Mouse (Mus musculus) neural tube, embryonic 13.5 days (tissue): ENCODE measurements around the gene Mfn2. TPM values are rescaled to one million over a fixed set of nuclear protein-coding genes. Genes with fewer than 3 reads are reported as not detected.
"Not testable (repeated sequence)": the region's sequence is repeated elsewhere in the genome, so short reads cannot be mapped to it uniquely, and the experiment has no call there.

Experiments
- ATAC-seq: fragments of 200-750 bp; cut with Nextera tagmentation; 2 replicates; pipeline ENCODE4 v1.8.0; 2017; ENCODE audit warnings: low read depth, mild to moderate bottlenecking, moderate TSS enrichment, moderate library complexity
- H3K27ac ChIP-seq: fragments of 300-500 bp; sonication (generic); replicated peaks from 2 replicates; pipeline ENCODE4 v1.5.1; 2015; ENCODE audit warnings: moderate library complexity, mild to moderate bottlenecking, inconsistent platforms
- H3K27me3 ChIP-seq: fragments of 300-500 bp; sonication (generic); 2 replicates; pipeline ENCODE4 v1.6.1; 2015; ENCODE audit warnings: mild to moderate bottlenecking, inconsistent platforms
- H3K36me3 ChIP-seq: fragments of 300-500 bp; sonication (generic); 2 replicates; pipeline ENCODE4 v1.6.1; 2015; ENCODE audit warnings: mild to moderate bottlenecking, inconsistent platforms
- H3K4me1 ChIP-seq: fragments of 300-500 bp; sonication (generic); replicated peaks from 2 replicates; pipeline ENCODE4 v1.6.1; 2015; ENCODE audit warnings: inconsistent platforms
- H3K4me2 ChIP-seq: fragments of 300-500 bp; sonication (generic); 2 replicates; pipeline ENCODE4 v1.6.1; 2015; ENCODE audit warnings: inconsistent platforms, mild to moderate bottlenecking, moderate library complexity
- H3K4me3 ChIP-seq: fragments of 300-500 bp; sonication (generic); 2 replicates; pipeline ENCODE4 v1.5.1; 2015; ENCODE audit warnings: mild to moderate bottlenecking, inconsistent platforms
- H3K9ac ChIP-seq: fragments of 300-500 bp; sonication (generic); 2 replicates; pipeline ENCODE4 v1.6.1; 2015; ENCODE audit warnings: moderate library complexity, mild to moderate bottlenecking, inconsistent platforms
- H3K9me3 ChIP-seq: fragments of 300-500 bp; sonication (generic); 2 replicates; pipeline ENCODE4 v1.6.1; 2016; ENCODE audit warnings: inconsistent platforms
- WGBS: fragments of 180-500 bp; shearing (Covaris S2); methylation state at CpG from one replicate; pipeline ENCODE4 v1.1.7; 2015; 5-methylcytosine and 5-hydroxymethylcytosine counted together
- polyA plus RNA-seq: library from polyadenylated mRNA; unstranded; fragments of >200 nt; fragmentation: Nextera tagmentation; extraction: Ambion mirVana; gene quantifications from 2 replicates; pipeline ENCODE4 v1.2.1, GENCODE M21; 2015

The Mfn2 gene
- polyA plus RNA-seq, 1 experiment from 2014 or later = 79.0 TPM

GRCm38 (mm10) chr4:147883041-147883440 lies 21.5 kb downstream of the Mfn2 start:
- Histone ChIP-seq H3K27ac (no peak overlapping the region), H3K9ac (no peak overlapping the region), H3K4me2 (no peak overlapping the region), H3K27me3 (no peaks in the 10 kb centered on the region), H3K4me1 (no peaks in the 10 kb centered on the region), H3K4me3 (no peak overlapping the region), H3K9me3 (no peaks in the 10 kb centered on the region), H3K36me3 (peaks cover 96% of the 10 kb centered on the region)
- WGBS = 86% methylated on average over 6 of the region's 6 CpGs
- ATAC-seq = no peak

- H3K4me1 ChIP-seq = no peaks in the 10 kb centered on the region
- H3K4me3 ChIP-seq = no peak overlapping the region
- 94% methylated on average over 7 of the region's 7 CpGs for WGBS
- no peak for ATAC-seq
- H3K27ac ChIP-seq = no peak overlapping the region
- H3K9me3 ChIP-seq = no peaks in the 10 kb centered on the region
- H3K9ac ChIP-seq = no peak overlapping the region
- no peak overlapping the region for H3K4me2 ChIP-seq
- no peaks in the 10 kb centered on the region for H3K27me3 ChIP-seq
- H3K36me3 ChIP-seq = peaks cover 95% of the 10 kb centered on the region
Observed at GRCm38 (mm10) chr4:147881792-147882191, 22.7 kb downstream of the Mfn2 start.

- Histone ChIP-seq H3K9me3 (no peaks in the 10 kb centered on the region), H3K4me3 (no peak overlapping the region), H3K36me3 (peaks cover 95% of the 10 kb centered on the region), H3K27me3 (no peaks in the 10 kb centered on the region), H3K9ac (no peak overlapping the region), H3K27ac (no peak overlapping the region), H3K4me1 (no peaks in the 10 kb centered on the region), H3K4me2 (no peak overlapping the region)
- WGBS = 59% methylated on average over 5 of the region's 5 CpGs
- no peak for ATAC-seq
Observed at GRCm38 (mm10) chr4:147879865-147880264, 24.6 kb downstream of the Mfn2 start.

DNA sequence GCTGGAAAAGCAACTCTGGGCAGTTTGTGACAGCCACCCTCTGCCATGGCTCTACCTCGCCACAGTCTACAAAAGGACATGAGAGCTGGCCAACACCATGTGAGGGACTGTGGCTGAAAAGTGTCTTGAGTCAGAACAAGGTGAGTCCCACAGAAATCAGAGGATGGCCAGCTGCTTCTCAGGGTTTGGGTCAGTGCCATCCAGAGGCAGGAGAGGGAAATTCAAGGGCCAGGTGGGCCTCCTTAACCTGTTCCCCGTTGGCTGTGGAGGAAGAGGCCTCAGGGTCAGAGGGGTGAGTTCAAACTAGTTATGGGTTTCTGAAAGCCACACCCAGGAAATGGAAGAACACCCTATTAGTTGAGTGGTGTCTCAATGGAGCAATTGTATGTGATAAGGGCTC lies 25.0 kb downstream of the Mfn2 start:
- Histone ChIP-seq H3K9me3 (no peaks in the 10 kb centered on the region), H3K4me2 (no peak overlapping the region), H3K36me3 (peaks cover 96% of the 10 kb centered on the region), H3K27ac (no peak overlapping the region), H3K4me1 (no peaks in the 10 kb centered on the region), H3K9ac (no peak overlapping the region), H3K4me3 (no peak overlapping the region), H3K27me3 (no peaks in the 10 kb centered on the region)
- ATAC-seq = no peak
- WGBS = 72% methylated on average over 2 of the region's 2 CpGs

- Histone ChIP-seq H3K4me3 (no peak overlapping the region), H3K9ac (no peak overlapping the region), H3K4me2 (no peak overlapping the region), H3K27ac (no peak overlapping the region), H3K4me1 (no peaks in the 10 kb centered on the region), H3K27me3 (no peaks in the 10 kb centered on the region), H3K36me3 (peaks cover 96% of the 10 kb centered on the region), H3K9me3 (no peaks in the 10 kb centered on the region)
- WGBS = 93% methylated on average over 9 of the region's 9 CpGs
- no peak for ATAC-seq
Observed at GRCm38 (mm10) chr4:147878537-147878936, 26.0 kb downstream of the Mfn2 start.

DNA sequence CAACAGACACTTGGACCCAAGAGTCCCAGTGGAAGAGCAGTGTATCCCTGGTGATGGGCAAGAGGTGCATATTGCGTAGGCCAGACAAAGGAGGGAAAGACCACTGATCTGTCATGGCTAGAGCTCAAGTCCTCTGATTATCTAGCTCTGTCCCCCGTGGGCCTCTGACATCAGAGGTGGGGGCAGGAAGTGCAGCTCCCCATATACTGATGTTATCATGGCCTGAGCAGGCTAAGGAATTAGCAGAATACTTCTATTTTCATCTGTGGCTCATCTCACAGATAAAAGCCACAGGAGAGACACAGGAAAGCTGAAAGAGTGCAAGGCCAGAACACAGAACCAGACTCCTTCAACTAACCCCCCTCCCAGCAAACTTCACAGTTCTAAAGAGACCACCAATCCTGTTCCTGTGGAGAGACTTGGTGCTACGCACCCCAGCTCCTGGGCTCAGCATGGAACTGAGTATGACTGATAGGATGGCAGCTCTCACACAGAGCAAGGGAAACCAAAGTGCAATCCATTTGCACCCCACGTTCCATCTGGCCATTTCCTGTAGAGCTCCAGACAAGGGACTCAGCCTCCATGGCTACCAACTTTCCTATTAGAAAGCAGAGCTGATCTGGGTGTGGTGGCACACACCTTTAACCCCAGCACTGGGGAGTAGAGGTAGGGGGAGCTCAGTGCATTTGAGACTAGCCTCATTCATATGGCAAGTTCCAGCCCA lies 28.5 kb downstream of the Mfn2 start:
- H3K36me3 ChIP-seq = peaks cover 94% of the 10 kb centered on the region
- no peaks in the 10 kb centered on the region for H3K27me3 ChIP-seq
- H3K4me3 ChIP-seq = no peak overlapping the region
- no peak overlapping the region for H3K27ac ChIP-seq
- H3K9ac ChIP-seq = no peak overlapping the region
- WGBS = 87% methylated on average over 4 of the region's 4 CpGs
- H3K4me2 ChIP-seq = no peak overlapping the region
- H3K4me1 ChIP-seq = no peaks in the 10 kb centered on the region
- no peak for ATAC-seq
- H3K9me3 ChIP-seq = no peaks in the 10 kb centered on the region

DNA sequence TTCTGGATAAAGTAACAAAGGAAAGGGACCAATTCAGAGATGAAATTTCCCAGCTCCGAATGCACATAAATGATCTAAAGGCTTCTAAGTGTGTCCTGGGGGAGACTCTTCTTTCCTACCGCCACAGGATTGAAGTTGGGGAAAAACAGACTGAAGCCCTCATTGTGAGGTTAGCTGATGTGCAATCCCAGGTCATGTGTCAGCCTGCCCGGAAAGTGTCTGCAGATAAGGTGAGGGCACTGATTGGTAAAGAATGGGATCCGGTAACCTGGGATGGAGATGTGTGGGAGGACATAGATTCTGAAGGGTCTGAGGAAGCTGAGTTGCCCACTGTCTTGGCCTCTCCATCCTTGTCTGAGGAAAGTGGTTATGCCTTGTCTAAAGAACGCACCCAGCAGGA lies 35.3 kb downstream of the Mfn2 start:
- H3K27ac ChIP-seq = peak overlapping the region; percentile 29; the same call in 1 of the 2 replicates

DNA sequence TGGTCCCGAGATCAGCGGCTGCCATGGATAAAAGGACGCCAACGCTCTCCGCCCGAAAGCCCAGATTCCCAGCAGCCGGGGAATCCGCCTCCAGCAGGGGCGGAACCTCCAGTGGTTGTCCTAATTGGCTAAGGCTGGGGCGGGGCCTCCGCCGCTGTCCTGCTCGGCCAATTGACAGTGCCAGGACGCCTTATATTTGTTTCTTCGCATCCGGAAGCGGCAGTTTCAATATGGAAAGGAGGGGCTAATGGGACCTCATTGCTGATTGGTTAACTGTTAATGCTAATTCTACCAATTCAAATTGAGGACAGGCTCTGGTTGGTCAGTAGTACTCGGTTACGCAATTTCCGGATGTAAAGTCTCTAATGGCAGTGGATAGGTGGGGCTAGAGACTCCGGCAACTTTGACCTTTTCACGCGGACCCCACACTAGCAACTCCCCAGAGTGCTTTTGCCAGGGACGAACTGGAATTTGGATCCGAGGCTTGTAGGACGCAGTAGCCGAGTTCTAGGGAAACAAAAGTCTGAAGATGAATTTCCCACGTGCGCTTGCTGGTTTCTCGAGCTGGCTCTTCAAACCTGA lies 36.0 kb downstream of the Mfn2 start, which contains the start of the genes Miip and Fv1:
Gene Miip (minus strand): TSS at position 367 of the 582 bp plus-strand sequence.
Gene Fv1 (plus strand): TSS at position 530 of the 582 bp plus-strand sequence.
- WGBS = under 1% methylated on average over 30 of the region's 30 CpGs
- H3K27ac ChIP-seq = peak within 1 kb of the TSS; percentile 85
- no peaks in the 10 kb centered on the region for H3K9me3 ChIP-seq
- no peaks in the 10 kb centered on the region for H3K27me3 ChIP-seq
- H3K36me3 ChIP-seq = peaks cover 50% of the 10 kb centered on the region
- peak within 1 kb of the TSS; percentile 70 for H3K4me3 ChIP-seq
- ATAC-seq = peak; percentile 98
- H3K4me1 ChIP-seq = peaks cover 26% of the 10 kb centered on the region
- peak within 1 kb of the TSS; percentile 92 for H3K4me2 ChIP-seq
- H3K9ac ChIP-seq = peak within 1 kb of the TSS; percentile 80

More for the DNA sequence above, 35.3 kb downstream of the Mfn2 start:
- Histone ChIP-seq H3K9me3 (no peaks in the 10 kb centered on the region), H3K27me3 (no peaks in the 10 kb centered on the region), H3K4me2 (peak overlapping the region; percentile 92), H3K9ac (peak overlapping the region; percentile 66), H3K36me3 (peaks cover 50% of the 10 kb centered on the region), H3K4me3 (peak overlapping the region; percentile 70), H3K4me1 (peaks cover 26% of the 10 kb centered on the region)
- WGBS = 12% methylated on average over 5 of the region's 5 CpGs
- no peak for ATAC-seq

- peak overlapping the region; percentile 85 for H3K27ac ChIP-seq
- H3K36me3 ChIP-seq = peaks cover 50% of the 10 kb centered on the region
- H3K4me2 ChIP-seq = peak overlapping the region; percentile 71
- WGBS = 4% methylated on average over 22 of the region's 22 CpGs
- peak overlapping the region; percentile 70 for H3K4me3 ChIP-seq
- ATAC-seq = peak; percentile 78; the same call in 1 of the 2 replicates
- no peaks in the 10 kb centered on the region for H3K9me3 ChIP-seq
- peak overlapping the region; percentile 80 for H3K9ac ChIP-seq
- H3K27me3 ChIP-seq = no peaks in the 10 kb centered on the region
- H3K4me1 ChIP-seq = peaks cover 26% of the 10 kb centered on the region
Observed at GRCm38 (mm10) chr4:147867563-147868449, 36.7 kb downstream of the Mfn2 start.

DNA sequence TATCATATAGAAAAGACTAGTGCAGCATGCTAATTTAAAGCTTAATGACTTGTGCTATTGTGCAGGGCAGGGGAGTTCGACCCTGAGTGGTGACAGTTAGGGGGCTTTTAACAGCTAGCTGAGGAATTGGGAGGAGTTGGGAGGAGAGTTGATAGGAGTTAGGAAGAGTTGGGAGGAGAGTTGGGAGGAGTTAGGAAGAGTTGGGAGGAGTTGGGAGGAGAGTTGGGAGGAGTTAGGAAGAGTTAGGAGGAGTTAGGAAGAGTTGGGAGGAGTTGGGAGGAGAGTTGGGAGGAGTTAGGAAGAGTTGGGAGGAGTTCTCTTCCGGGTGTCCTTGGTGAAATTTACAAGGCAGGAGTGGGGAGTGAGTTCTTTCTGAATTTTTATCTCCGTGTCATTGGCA lies 37.7 kb downstream of the Mfn2 start:
- Histone ChIP-seq H3K4me2 (peak overlapping the region; percentile 71; the same call in 1 of the 2 replicates), H3K4me1 (peaks cover 26% of the 10 kb centered on the region), H3K36me3 (peaks cover 50% of the 10 kb centered on the region)
- not testable (repeated sequence) for H3K4me3 ChIP-seq, H3K9me3 ChIP-seq, H3K9ac ChIP-seq, H3K27ac ChIP-seq, ATAC-seq, H3K27me3 ChIP-seq
- 39% methylated on average over 3 of the region's 3 CpGs for WGBS

GRCm38 (mm10) chr4:147866056-147866455 lies 38.4 kb downstream of the Mfn2 start:
- 95% methylated on average over 9 of the region's 9 CpGs for whole genome bisulfite sequencing
- Histone ChIP-seq H3K4me3 (no peak overlapping the region), H3K27ac (no peak overlapping the region), H3K9ac (no peak overlapping the region), H3K4me1 (peaks cover 26% of the 10 kb centered on the region), H3K36me3 (peaks cover 52% of the 10 kb centered on the region), H3K9me3 (no peaks in the 10 kb centered on the region), H3K27me3 (no peaks in the 10 kb centered on the region), H3K4me2 (no peak overlapping the region)
- ATAC-seq = no peak

DNA sequence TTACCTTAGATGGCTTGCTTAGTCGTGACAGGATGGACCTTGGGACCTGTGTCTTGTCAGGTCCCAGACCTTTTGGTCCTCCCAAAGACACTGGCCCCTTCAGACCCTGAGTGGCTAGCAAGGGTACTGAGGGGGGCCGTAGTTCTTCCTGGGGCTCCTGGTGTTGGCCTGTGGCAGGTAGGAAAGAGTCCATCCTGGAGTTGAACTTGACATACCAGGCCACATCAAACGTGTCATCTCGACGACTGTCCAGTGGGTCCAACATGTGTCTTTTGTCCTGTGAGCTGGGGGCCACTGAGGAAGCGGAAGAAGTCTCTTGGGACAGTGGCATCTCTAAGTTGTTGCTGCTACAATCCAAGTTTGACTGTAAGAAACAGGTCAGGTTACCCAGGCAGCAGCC lies 38.9 kb downstream of the Mfn2 start:
- Histone ChIP-seq H3K4me3 (no peak overlapping the region), H3K9ac (no peak overlapping the region), H3K4me1 (peaks cover 25% of the 10 kb centered on the region), H3K27me3 (no peaks in the 10 kb centered on the region), H3K36me3 (peaks cover 54% of the 10 kb centered on the region), H3K27ac (no peak overlapping the region), H3K4me2 (no peak overlapping the region), H3K9me3 (no peaks in the 10 kb centered on the region)
- WGBS = 97% methylated on average over 6 of the region's 6 CpGs
- no peak for ATAC-seq
